Mouse (Mus musculus) thymus, postnatal 36 days (tissue): ENCODE data around the gene Prkag2.

ENCODE experiments used
- DNase-seq, 2 experiments: peaks; one replicate each; pipeline ENCODE4 v3.0.0; 2022; ENCODE audit warnings: mixed read lengths in 2 of 2

The Prkag2 gene

DNA sequence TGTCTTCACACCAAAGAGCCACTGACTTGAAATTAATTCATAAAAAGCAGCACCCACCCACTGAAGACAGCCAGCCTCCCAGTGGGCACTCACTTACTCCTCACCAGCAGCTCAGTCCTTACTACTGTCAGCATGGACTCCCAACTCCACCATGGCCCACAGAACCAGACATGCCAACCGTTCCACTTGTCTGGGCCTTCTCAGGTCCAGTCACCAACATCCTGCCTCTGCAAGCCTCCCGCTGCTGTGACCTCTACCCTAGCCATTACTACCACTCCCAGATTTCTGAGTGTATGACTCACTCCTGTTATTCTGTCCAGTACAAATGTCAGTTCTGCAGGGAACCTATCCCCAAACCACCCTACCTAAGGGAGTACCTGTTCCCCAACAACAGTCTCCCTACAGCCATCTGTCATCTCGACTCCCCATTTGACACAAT is 279.0 kb downstream of the Prkag2 start:
- DNase-seq, result no peak

DNA sequence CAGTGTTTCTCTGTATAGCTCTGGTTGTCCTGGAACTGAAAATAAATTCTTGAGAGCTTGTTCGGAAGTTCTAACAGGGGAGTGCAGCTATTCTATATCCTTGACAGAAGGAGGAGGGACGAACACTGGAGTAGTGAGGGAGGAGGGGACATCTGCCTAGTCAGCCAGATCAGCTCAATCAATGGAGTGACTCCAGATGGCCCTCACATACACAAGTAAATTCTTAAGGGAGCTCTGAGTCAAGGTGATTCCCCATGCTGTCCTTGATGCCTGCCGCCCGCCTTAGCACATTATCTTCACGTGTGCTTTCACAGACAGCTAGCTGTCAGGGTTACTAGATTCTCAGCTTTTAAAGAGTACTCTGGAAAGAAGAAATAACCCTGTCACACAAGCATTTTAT is 279.8 kb downstream of the Prkag2 start:
- no peak for DNase-seq

DNA sequence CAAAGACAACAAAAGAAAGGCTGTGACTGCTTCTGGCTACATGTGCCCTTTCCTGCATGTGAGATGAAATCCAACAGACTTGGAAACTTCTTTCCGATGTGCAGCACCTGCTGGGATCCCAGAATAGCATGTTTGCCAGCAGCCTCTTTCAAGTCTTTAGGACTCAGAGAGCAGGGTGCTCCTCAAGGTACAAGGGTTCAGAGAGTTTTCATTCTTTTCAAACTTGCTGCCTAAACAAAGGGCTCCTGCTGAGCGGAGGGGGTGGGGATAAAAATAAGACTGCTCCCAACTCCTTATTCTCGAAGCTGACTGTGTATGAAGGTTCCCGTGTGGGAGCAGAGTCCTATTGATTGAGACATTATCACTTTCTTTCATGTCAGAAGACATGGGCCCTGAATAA is 283.3 kb downstream of the Prkag2 start:
- no peak for DNase-seq

DNA sequence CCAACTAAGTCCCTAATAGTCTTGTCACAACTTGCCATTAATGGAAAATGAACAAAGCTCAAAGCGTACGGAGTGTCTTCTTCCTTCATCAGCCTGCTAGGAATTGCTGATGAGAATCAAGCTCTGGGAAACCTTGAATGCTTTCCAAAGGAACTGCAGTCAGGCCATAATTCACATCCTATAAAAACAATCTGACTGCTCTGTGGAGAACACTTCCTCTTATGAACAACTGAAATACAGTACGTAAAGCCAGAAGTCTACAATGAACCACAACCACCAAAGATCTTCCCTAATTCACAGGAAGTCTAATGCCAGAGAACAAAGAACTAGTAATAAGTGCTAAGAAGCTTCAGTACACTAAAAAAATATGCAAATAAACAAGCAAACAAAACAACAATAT is 286.5 kb downstream of the Prkag2 start:
- DNase-seq, result no peak

DNA sequence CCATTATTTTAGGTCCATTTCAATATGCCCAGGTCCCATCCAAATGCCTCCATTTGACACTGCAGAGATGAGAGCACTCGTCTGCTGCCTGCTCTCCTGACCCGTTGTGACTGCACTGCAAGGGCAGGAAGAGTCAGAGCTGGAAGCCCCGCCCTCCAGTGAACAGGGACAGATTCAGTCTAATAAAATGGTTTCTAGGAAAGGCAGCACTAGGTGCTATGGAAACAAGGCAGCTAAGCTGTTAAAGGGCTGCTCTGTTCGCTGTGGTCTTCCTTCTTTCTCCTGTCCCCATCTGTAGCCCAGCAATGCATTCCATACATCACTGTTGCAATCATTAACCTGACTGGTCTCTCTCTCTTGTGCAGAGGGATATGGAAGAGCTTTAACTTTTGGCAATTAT is 287.4 kb downstream of the Prkag2 start:
- DNase-seq, result no peak
